Mouse (Mus musculus) yolk sac, embryonic 10.5 days (tissue): ENCODE data around the gene Rnf113a2.

Experiments
- DNase-seq: peaks from one replicate; pipeline ENCODE4 v3.0.0-alpha.2; 2017; ENCODE audit warnings: low spot score

Gene Rnf113a2

DNA sequence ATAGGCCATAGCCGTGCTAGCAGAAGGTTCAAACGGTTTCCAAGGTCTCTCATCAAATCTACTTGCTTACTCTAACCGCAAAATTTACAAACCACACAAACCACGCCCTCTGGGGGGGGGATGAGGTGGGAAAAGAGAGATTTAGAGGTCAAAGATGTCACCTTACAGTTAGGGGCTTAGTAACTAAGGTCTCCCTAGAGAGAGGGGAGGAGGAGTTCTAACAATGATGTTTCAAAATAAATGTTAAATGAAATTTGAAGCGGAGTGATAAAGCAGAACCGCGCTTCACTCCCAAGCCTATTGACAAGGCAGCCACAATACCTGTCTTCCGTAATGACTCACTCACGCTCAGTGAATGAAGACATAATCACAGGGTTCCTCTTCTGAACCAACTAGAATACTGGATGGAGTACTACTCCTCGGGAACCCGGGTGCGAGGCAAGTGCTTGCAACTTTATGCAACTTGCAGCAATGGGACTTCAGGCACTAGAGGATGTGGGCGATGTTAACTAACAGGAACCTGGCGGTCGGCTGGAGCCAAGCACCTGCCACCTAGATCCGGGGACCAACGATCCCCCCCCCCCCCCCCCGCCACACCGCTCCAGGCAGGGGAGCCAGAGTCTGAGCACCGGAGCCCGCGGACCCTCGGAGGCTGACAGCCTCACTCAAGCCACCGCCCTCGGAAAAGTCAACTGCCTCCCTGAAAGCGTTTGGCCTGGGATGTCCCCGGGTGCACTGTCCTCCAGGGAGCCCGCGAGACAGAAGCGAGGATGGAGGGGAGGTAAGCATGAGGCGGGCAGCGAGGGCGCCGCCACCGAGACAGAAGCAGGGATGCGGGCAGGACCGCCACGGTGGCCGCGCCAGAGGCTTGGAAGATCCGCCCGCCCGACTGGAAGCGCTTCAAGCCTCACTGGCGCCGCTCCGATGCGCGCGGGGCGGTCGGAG, 8.8 kb upstream of the Rnf113a2 start:
- peak; percentile 67 for DNase-seq

DNA sequence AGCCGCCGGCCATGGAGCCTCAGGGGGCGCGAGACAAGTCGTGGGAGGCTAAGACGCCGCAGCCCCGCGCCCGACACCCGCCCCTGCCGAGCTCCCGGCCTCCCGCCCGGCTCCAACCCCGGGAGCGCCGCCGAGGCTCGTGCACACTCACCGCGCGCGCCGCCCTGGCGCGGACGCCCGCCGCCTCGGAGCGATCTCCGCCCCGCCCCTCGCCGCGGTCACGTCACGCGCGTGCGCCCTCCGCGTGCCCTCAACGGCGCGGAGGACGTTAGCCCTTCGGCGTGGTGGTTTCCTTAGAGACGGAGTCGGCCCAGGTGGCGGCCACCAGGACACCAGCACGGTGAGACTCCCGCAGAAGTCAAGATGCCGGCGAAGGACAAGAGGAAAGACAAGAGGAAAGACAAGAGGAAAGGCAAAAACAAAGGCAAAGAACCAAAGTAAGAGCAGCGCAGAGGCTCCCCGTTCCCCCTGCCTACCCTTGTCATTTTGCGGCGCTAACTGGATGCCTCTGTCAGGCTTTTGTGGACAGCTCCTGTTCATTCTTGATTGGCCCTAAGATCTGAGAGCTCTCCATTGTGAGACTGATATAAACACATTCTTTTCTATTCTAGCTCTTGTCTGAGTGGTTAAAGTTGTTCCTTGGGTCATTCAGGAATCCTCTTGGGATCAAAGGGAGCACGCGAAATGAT, 8.0 kb upstream of the Rnf113a2 start, which contains the start of the genes Entpd5 and Bbof1:
Gene Entpd5 (minus strand): TSS at position 211 of the 689 bp plus-strand sequence.
Gene Bbof1 (plus strand): TSS at position 253 of the 689 bp plus-strand sequence.
- peak; percentile 79 for DNase-seq

DNA sequence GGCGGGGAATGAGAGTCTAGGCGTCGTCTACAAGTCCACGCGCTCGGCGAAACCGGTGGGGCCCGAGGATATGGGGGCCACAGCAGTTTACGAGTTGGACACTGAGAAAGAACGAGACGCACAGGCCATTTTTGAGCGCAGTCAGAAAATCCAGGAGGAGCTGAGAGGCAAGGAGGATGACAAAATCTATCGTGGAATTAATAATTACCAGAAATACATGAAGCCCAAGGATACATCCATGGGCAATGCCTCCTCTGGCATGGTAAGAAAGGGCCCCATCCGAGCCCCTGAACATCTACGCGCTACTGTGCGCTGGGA, 568 bp downstream of the Rnf113a2 start:
- no peak for DNase-seq

- no peak for DNase-seq
Observed at GRCm38 (mm10) chr12:84423990-84424389, 7.0 kb downstream of the Rnf113a2 start.

GRCm38 (mm10) chr12:84429825-84430224, 12.8 kb downstream of the Rnf113a2 start:
- DNase-seq = no peak

GRCm38 (mm10) chr12:84438697-84439096, 21.7 kb downstream of the Rnf113a2 start:
- DNase-seq = no peak

DNA sequence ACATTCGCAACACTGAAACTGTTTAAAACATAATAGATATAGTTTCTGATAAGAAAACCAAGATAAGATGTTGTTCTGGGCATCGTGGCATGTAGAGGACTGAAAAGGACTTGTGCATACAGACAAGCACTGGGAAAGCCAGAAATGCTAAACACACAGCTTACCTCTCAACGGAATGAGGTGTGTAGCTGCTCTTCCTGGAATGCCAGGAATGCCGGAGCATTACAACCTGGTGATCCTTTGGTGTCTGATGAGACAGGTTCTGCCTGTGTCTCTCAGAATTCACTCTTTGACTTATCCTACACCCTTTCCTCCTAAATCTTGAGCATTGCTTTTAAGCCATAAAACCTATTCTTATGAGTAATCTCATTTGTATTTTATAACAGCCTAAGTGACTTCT, 25.5 kb downstream of the Rnf113a2 start:
- no peak for DNase-seq

DNA sequence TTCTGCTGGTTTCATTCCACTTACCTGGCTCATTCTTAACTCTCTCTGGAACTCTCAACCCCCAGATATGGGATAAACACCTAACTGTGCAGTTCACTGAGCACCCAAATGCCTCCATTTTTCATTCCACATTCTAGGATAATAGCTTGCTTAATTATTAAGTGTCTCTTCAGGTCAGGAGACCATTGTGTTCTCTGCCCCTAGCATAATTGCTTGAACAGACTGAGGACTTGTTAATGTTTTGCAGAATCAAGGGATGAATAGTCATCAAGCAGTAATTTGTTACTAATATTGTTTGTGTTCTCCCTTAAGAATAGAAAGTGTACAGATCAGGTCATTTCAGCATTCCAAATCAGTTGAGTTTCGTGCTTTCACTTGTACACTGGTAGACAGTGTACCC, 30.4 kb downstream of the Rnf113a2 start:
- no peak for DNase-seq

DNA sequence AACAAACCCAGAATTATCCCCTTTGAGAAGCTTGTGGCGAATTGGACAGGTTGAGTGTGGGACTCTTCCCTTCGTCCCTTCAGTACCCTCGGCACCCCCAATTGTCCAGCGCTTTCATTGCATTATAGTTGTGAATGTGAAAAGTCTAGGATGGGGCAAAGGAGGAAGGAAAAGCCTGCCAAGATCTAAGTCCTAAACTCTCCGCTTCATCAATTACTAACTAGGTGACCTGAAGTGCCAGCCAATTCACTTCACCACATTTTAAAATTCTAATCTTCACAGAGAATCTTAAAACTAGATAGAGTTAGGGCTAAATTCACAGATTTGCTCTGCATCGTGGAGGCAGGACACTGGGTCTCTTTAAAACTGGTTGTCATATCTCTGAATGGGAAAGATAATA, 31.2 kb downstream of the Rnf113a2 start:
- no peak for DNase-seq

DNA sequence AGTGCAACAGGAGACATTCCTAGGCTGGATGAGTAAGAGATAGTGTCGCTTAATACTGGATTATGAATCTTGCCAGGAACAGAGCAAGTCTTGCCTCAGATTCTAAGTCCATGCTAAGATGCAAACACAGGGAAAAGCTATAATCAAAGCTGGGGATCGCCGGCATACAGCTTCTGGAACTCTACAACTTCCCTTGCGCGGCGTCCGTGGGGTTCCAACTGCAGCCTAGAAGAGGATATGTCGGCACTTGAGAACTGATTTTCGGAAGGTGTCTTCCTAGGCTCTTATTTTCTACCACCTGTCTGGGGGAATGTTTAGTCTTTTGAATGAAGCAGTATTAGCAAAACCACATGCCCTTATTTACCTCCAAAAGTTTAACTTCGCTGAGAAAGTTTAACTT, 32.9 kb downstream of the Rnf113a2 start:
- no peak for DNase-seq

- no peak for DNase-seq
Observed at GRCm38 (mm10) chr12:84450351-84450717, 33.3 kb downstream of the Rnf113a2 start.

DNA sequence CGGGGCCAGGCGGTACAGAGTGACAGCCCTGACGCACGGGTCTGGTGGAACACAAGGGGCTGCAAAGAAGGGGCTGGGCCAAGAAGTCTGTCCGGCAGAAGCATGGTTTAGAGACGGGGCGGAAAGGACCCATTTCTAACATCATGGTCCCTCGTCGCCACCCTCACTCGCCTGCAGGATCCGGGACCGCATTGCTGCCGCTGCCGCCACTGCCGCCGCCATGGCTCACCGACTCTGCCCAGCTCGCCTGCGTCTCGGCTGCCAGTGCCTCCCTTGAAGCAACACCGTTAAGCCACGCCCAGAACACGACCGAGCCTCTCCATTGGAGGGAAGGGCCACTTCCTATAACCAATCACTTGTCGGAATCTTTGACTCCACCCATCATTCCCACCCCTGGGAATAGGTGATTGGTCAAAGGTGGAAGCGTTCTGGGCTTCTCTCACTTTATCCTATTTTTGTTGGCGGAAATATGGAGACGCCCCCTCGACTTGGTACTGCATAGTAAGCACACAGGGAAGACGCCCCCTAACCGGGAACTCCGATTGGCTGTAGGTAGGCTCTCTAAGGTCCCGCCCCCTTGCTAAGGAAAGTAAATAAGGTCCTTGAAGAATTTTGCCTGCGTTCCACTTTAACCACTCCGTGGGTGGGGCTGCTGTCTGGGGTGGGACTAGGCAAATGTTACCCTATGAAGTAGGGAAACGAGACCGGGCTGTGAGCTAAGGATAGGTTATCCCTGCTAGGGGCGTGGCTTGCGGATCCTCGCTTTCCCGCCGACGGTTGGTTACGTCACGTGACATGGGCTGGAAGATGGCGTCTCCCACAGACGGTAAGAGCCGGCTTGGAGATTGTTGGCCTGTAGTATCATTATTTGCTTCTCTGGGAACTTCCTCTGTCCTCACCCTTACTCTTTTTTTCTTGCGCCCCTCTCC, 34.0 kb downstream of the Rnf113a2 start, which contains the start of the genes Aldh6a1 and Lin52:
Gene Aldh6a1 (minus strand): TSS at position 287 of the 929 bp plus-strand sequence.
Gene Lin52 (plus strand): TSS at position 705 of the 929 bp plus-strand sequence.
- peak; percentile 99 for DNase-seq

GRCm38 (mm10) chr12:84451801-84452200, 34.8 kb downstream of the Rnf113a2 start:
- DNase-seq = no peak

DNA sequence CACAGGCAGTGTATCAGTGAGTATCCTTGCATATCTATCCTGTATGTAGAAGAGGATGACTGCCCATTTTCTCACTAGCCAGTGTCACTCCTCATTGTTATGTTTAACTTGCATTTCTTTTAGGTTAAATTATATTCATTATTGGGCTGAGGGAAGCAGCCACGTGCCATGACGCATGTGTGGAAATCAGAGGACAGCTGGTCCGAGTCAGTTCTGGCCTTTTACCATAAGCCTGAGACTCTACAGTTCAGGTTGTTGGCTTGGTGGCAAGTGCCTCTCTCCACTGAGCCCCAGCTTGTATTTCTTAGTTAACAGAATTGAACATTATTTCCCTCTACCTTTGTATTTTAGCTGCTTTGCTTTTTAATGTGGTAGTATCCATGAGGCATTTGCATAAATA, 39.9 kb downstream of the Rnf113a2 start:
- no peak for DNase-seq

DNA sequence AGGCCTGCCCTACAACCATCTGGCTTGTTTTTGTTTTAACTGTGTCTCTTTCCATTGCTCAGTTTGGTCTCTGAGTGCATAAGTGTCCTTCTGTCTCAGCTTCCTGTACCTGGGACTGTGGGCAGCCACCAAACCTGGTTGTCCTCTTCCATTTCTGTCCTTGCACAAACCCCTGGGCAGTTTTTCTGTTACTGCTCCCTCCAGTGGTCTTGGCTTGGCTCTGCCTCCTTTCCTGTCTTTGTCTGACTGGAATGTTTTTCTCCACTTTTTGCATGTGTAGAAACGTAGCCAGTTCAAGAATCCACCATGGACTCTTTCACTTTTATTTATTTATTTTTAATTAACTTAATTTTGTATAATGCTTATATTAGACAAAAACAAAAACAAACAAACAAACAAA, 42.8 kb downstream of the Rnf113a2 start:
- no peak for DNase-seq

DNA sequence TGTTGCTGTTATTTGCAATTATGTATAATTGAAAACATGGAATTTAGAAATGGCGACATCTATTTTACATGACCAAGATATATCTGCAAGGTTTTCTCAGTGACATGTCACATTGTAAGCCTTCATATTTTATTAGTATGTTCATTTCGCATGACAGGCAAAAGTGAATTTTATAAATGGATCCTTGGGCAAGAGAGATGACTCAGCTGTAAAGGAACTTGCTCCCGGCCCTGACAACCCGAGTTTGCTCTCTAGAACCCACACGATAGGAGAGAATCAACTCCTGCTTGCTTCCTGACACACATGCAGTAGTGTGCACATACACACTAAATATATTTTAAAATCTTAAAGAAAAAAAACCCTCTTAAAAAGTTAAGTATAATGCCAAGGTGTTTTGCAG, 44.4 kb downstream of the Rnf113a2 start:
- no peak for DNase-seq

DNA sequence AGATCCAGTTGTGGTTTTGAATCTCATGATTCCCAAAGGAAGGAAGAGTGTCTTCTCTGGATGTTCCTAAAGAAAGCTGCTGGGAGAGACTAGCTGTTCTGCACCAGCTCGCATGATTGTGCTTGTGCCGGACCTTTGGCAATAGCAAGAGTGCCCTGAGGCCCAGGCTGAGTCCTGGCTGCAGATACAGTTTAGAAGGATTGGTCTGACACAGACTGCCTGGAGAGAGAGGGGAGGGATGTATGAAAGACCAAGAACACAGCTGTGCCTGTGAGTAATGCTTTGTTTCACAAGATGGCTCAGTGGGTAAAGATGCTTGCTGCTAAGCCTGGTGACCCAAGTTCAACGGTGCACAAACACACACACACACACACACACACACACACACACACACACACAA, 45.9 kb downstream of the Rnf113a2 start:
- no peak for DNase-seq
